Mouse (Mus musculus) Patski (cell line): Measurements from ENCODE around the gene Pcsk7. TPM values are rescaled to one million over a fixed set of nuclear protein-coding genes. Genes with fewer than 3 reads are reported as not detected.
A peak's percentile ranks its signal among the peaks of the same experiment; 100 is the strongest.

ENCODE experiments used
- ATAC-seq: fragments of 100-300 bp; one replicate; pipeline ENCODE4 v1.8.0; 2021
- CTCF ChIA-PET: fragments of 350-600 bp; sonication (Branson Sonifier 250); formaldehyde crosslinking; loops from one replicate; lab custom pipeline; 2022; ENCODE audit warnings: inconsistent platforms; lab: Charles Lee
- POLR2A ChIA-PET: fragments of 350-600 bp; sonication (Branson Sonifier 250); formaldehyde crosslinking; loops from one replicate; lab custom pipeline; 2022; ENCODE audit warnings: antibody characterized with exemption, inconsistent platforms; lab: Charles Lee
- DNase-seq: peaks from one replicate; pipeline ENCODE4 v3.0.0-alpha.2; 2011; ENCODE audit warnings: low read depth, low spot score
- H3K27me3 ChIP-seq: fragments of 371-371 bp; one replicate; pipeline ENCODE4 v1.5.1; 2021
- CTCF ChIP-seq: fragments of 100-300 bp; IDR thresholded peaks from one replicate; pipeline ENCODE4 v1.5.1; 2021
- in situ Hi-C: fragments of 300-500 bp; cut with MboI; formaldehyde crosslinking; loops from 3 replicates; pipeline ENCODE4 v1.11.1; 2018; ENCODE audit warnings: low pct_unique_long_range_greater_than_20kb, mixed read lengths
- polyA plus RNA-seq: library from polyadenylated mRNA; unstranded; gene quantifications from one replicate; pipeline ENCODE4 v1.2.3, GENCODE M21; 2021

Gene Pcsk7
- polyA plus RNA-seq, 1 experiment from 2014 or later, result 25.4 TPM

- no peak for DNase-seq
- ATAC-seq, result no peak
- CTCF ChIA-PET, result no interaction called here
- POLR2A ChIA-PET, result no interaction called here
- TF ChIP-seq CTCF, result no peak
- H3K27me3 ChIP-seq, result no peaks in the 10 kb centered on the region
- in situ Hi-C loops, result no loop called here
Observed at GRCm38 (mm10) chr9:45959661-45960060, 53.4 kb downstream of the Pcsk7 start.

- no peak for TF ChIP-seq CTCF
- ChIA-PET CTCF (no interaction called here), POLR2A (no interaction called here)
- in situ Hi-C loops, result no loop called here
- ATAC-seq (no peak), DNase-seq (no peak)
- H3K27me3 ChIP-seq, result no peaks in the 10 kb centered on the region
Observed at GRCm38 (mm10) chr9:45961855-45962254, 55.6 kb downstream of the Pcsk7 start.

GRCm38 (mm10) chr9:45963577-45963976 lies 57.3 kb downstream of the Pcsk7 start:
- in situ Hi-C loops, result no loop called here
- POLR2A ChIA-PET, result no interaction called here
- no peak for DNase-seq

GRCm38 (mm10) chr9:45976884-45977283 lies 70.6 kb downstream of the Pcsk7 start:
- DNase-seq (no peak), ATAC-seq (no peak)
- in situ Hi-C loops, result no loop called here
- TF ChIP-seq CTCF, result peak; percentile 38
- POLR2A ChIA-PET, result no interaction called here
- no peaks in the 10 kb centered on the region for H3K27me3 ChIP-seq
- CTCF ChIA-PET, result interaction anchor here (1.1 to 1.4 kb wide), 2 partner anchors 10 kb away, joined by 4 to 5 read pairs; no protein-coding TSS in a partner anchor

More at GRCm38 (mm10) chr9:45963577-45963976, 57.3 kb downstream of the Pcsk7 start:
- no peak for TF ChIP-seq CTCF
- CTCF ChIA-PET, result no interaction called here
- no peaks in the 10 kb centered on the region for H3K27me3 ChIP-seq
- ATAC-seq, result no peak

Other genes with a start within 250 kb of the Pcsk7 start
- gene Cep164, start 77.8 kb upstream of the Pcsk7 start, polyA plus RNA-seq, result 25.7 TPM
- gene Bace1, start 67.9 kb upstream of the Pcsk7 start, polyA plus RNA-seq, result 23.2 TPM
- gene Rnf214, start 414 bp downstream of the Pcsk7 start, polyA plus RNA-seq, result 46.8 TPM
- 930 TPM for gene Tagln, start 29.6 kb downstream of the Pcsk7 start, polyA plus RNA-seq
- 132 TPM for gene Sidt2, start 48.8 kb downstream of the Pcsk7 start, polyA plus RNA-seq
- 138 TPM for gene Pafah1b2, start 106.2 kb downstream of the Pcsk7 start, polyA plus RNA-seq
- gene Sik3, start 106.3 kb downstream of the Pcsk7 start, polyA plus RNA-seq, result 46.2 TPM